Mouse (Mus musculus) liver, adult (tissue): ENCODE measurements at regions not wholly inside any gene's neighbourhood (a gene's known extent, or its start where the extent isn't known, plus 50 kb on each side); places are given as distances from the start of the nearest gene placed in this dataset.

Experiments
- GATA4 ChIP-seq: IDR thresholded peaks from 2 replicates; pipeline ENCODE4 v1.6.1; 2014; ENCODE audit warnings: mild to moderate bottlenecking, low read length; ENCODE audit not compliant: insufficient replicate concordance

- no peak for TF ChIP-seq GATA4
These were observed 409.7 kb upstream of the Plxna2 start for GRCm38 (mm10) chr1:194208034-194209000.

- no peak for TF ChIP-seq GATA4
These were observed 420.5 kb upstream of the Plxna2 start for GRCm38 (mm10) chr1:194197516-194197915.

GRCm38 (mm10) chr1:194182293-194182692 lies 435.7 kb upstream of the Plxna2 start:
- TF ChIP-seq GATA4, result no peak

- TF ChIP-seq GATA4, result no peak
These were observed 456.5 kb upstream of the Plxna2 start for GRCm38 (mm10) chr1:194161469-194161868.

- no peak for TF ChIP-seq GATA4
These were observed 457.1 kb upstream of the Plxna2 start for GRCm38 (mm10) chr1:194160761-194161461.

- TF ChIP-seq GATA4, result no peak
These were observed 460.8 kb upstream of the Plxna2 start for GRCm38 (mm10) chr1:194157268-194157667.

- TF ChIP-seq GATA4, result no peak
These were observed 469.3 kb upstream of the Plxna2 start for GRCm38 (mm10) chr1:194148416-194149364.

- no peak for TF ChIP-seq GATA4
These were observed 500.2 kb upstream of the Plxna2 start for GRCm38 (mm10) chr1:194117631-194118360.

GRCm38 (mm10) chr1:194114399-194114798 lies 503.6 kb upstream of the Plxna2 start:
- TF ChIP-seq GATA4, result no peak

GRCm38 (mm10) chr1:194111931-194112330 lies 506.1 kb upstream of the Plxna2 start:
- TF ChIP-seq GATA4, result no peak

GRCm38 (mm10) chr1:194109172-194110071 lies 508.6 kb upstream of the Plxna2 start:
- TF ChIP-seq GATA4, result no peak

- TF ChIP-seq GATA4, result no peak
These were observed 509.9 kb upstream of the Plxna2 start for GRCm38 (mm10) chr1:194108132-194108531.

- no peak for TF ChIP-seq GATA4
These were observed 510.6 kb upstream of the Plxna2 start for GRCm38 (mm10) chr1:194107271-194107938.
